Mouse (Mus musculus): ENCODE measurements around the gene Stra6l. TPM values are rescaled to one million over a fixed set of nuclear protein-coding genes. Genes with fewer than 3 reads are reported as not detected.

Stra6l gene
- polyA plus RNA-seq, 1 experiment: not detected

DNA sequence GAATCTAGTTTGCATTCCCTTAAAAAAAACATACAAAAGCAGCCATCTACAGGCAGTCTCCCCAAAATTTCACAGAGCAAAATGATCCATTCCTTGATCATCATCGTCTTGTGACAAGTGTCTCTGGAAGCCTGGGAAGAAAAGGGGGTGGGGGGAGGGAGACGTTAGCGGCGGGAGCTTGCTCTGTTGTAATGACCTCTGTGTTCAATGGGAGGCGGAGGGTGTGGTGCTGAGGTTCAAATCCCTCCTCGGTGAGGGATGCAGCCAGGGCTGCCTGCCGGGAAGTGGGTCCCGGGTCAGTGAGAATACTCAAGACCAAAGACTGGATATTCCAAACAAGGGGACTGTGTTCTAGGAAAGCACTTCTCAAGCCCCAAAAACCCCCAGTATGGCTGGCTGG is 37.2 kb upstream of the Stra6l start:
- no peak for TF ChIP-seq MYOG (IDR thresholded peaks at IDR 0.05; ENCODE audit: control insufficient read depth, extremely low read depth, insufficient read length)
- TF ChIP-seq CEBPB (IDR thresholded peaks at IDR 0.05; ENCODE audit: low read depth): no peak
- TF ChIP-seq USF1 (IDR thresholded peaks at IDR 0.05; ENCODE audit: low read depth): no peak
- no peak for TF ChIP-seq CTCF (IDR thresholded peaks at IDR 0.05; ENCODE audit: control insufficient read depth, insufficient read depth, insufficient read length)
- TF ChIP-seq MAX (IDR thresholded peaks at IDR 0.05): no peak
- no peak for TF ChIP-seq FOSL1 (IDR thresholded peaks at IDR 0.05; ENCODE audit: insufficient read depth, low read length, poor library complexity, severe bottlenecking)
- TF ChIP-seq MYOD1 (IDR thresholded peaks at IDR 0.05; ENCODE audit: control insufficient read depth, insufficient read length, low read depth): no peak
- H3K36me3 ChIP-seq (ENCODE audit: control insufficient read depth, insufficient read depth): no peaks in the 10 kb centered on the region
- H3ac ChIP-seq (ENCODE audit: control insufficient read depth, insufficient read length, low read depth): no peak overlapping the region
- no peak overlapping the region for H3K4me3 ChIP-seq (ENCODE audit: insufficient read depth, poor library complexity, severe bottlenecking)
- no peaks in the 10 kb centered on the region for H3K79me2 ChIP-seq (ENCODE audit: control insufficient read depth, insufficient read depth)
- H3K79me3 ChIP-seq (ENCODE audit: low read depth): no peaks in the 10 kb centered on the region
- H3K27me3 ChIP-seq (ENCODE audit: control insufficient read depth, insufficient read depth, insufficient read length): peaks cover 54% of the 10 kb centered on the region

DNA sequence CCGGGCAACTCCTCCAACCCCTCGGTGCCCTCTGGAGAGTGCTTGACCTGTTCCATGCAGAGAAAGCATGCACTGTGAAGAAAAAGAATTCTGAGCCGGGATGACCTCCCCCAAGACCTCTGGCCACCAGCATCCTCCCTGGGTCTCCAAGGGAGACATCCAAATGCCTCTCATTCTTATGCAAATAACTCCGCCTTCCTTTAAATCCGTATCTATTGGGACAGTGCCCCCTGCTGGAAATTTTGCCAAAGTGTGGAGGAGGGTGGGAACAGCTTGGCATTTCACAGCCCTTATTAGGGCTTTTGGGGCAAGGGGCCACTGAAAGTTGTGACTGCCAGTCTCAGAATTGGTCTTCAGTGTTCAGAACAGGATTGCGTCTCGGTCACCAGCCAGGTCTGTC is 32.9 kb upstream of the Stra6l start:
- H3K4me3 ChIP-seq (ENCODE audit: insufficient read depth, poor library complexity, severe bottlenecking): no peak overlapping the region
- TF ChIP-seq CEBPB (IDR thresholded peaks at IDR 0.05; ENCODE audit: low read depth): no peak
- no peak for TF ChIP-seq USF1 (IDR thresholded peaks at IDR 0.05; ENCODE audit: low read depth)
- TF ChIP-seq FOSL1 (IDR thresholded peaks at IDR 0.05; ENCODE audit: insufficient read depth, low read length, poor library complexity, severe bottlenecking): no peak
- no peak for TF ChIP-seq CTCF (IDR thresholded peaks at IDR 0.05; ENCODE audit: control insufficient read depth, insufficient read depth, insufficient read length)
- no peak for TF ChIP-seq MAX (IDR thresholded peaks at IDR 0.05)
- no peak for TF ChIP-seq MYOG (IDR thresholded peaks at IDR 0.05; ENCODE audit: control insufficient read depth, extremely low read depth, insufficient read length)
- TF ChIP-seq MYOD1 (IDR thresholded peaks at IDR 0.05; ENCODE audit: control insufficient read depth, insufficient read length, low read depth): no peak
- no peaks in the 10 kb centered on the region for H3K79me2 ChIP-seq (ENCODE audit: control insufficient read depth, insufficient read depth)
- no peaks in the 10 kb centered on the region for H3K79me3 ChIP-seq (ENCODE audit: low read depth)
- peaks cover 32% of the 10 kb centered on the region for H3K27me3 ChIP-seq (ENCODE audit: control insufficient read depth, insufficient read depth, insufficient read length)
- no peak overlapping the region for H3ac ChIP-seq (ENCODE audit: control insufficient read depth, insufficient read length, low read depth)
- H3K36me3 ChIP-seq (ENCODE audit: control insufficient read depth, insufficient read depth): no peaks in the 10 kb centered on the region

DNA sequence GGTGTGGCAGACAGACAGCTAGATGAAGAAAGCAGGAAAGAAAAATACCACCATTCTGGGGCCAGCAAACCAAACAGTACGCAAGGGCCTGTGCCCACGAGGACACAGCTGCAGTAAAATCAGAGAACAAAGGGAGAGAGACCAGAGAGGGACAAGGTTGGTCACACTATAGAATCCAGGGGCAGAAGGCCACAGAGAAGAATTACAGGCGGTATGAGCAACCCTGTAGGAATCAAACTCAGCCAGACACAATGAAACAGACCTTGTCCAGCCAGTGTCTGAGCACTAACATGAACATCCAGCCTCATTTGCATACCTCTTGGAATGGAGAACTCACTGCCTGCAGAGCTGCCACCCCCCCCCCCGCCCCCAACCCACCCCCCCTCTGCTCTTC is 29.7 kb upstream of the Stra6l start:
- no peak for TF ChIP-seq MAX (IDR thresholded peaks at IDR 0.05)
- no peak for TF ChIP-seq MYOG (IDR thresholded peaks at IDR 0.05; ENCODE audit: control insufficient read depth, extremely low read depth, insufficient read length)
- no peak for TF ChIP-seq CEBPB (IDR thresholded peaks at IDR 0.05; ENCODE audit: low read depth)
- TF ChIP-seq MYOD1 (IDR thresholded peaks at IDR 0.05; ENCODE audit: control insufficient read depth, insufficient read length, low read depth): no peak
- TF ChIP-seq USF1 (IDR thresholded peaks at IDR 0.05; ENCODE audit: low read depth): no peak
- no peak for TF ChIP-seq CTCF (IDR thresholded peaks at IDR 0.05; ENCODE audit: control insufficient read depth, insufficient read depth, insufficient read length)
- no peak for TF ChIP-seq FOSL1 (IDR thresholded peaks at IDR 0.05; ENCODE audit: insufficient read depth, low read length, poor library complexity, severe bottlenecking)
- Histone ChIP-seq H3ac (ENCODE audit: control insufficient read depth, insufficient read length, low read depth) (no peak overlapping the region), H3K27me3 (ENCODE audit: control insufficient read depth, insufficient read depth, insufficient read length) (peaks cover 34% of the 10 kb centered on the region), H3K79me2 (ENCODE audit: control insufficient read depth, insufficient read depth) (no peaks in the 10 kb centered on the region), H3K36me3 (ENCODE audit: control insufficient read depth, insufficient read depth) (no peaks in the 10 kb centered on the region), H3K79me3 (ENCODE audit: low read depth) (no peaks in the 10 kb centered on the region), H3K4me3 (ENCODE audit: insufficient read depth, poor library complexity, severe bottlenecking) (no peak overlapping the region)

DNA sequence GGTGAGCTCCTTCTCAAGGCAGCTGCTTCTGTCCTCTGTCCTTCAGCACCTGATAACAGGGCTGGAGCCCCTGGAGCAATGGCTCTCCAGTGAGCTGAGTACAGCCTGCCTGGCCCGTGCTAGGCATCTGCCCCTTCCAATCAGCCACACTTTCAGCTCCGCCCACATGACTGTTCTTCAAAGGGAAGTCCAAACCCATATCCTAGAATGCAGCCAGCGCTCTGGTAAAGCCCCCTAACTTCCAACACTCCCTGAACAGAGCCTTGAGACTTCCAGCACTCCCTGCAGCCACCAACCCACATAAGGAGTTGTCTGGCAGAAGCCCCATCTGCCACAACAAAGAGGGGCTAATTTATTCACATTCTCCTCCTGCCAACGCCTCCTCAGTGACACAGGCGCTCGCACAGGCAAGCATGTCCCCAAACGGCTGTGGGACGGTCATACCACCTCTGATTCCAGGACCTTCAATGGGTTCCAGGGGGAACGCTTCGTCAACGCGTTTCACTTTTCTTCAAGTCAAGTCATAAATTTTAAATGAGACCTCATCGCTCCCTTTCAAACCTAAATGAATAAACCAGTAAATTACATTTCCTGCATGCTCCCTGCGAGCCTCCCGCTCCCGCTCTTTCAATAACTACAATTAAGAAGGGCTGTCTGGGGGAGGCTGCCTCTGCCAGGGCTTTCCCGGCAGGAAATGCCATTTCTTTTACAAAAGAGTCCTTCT is 29.1 kb upstream of the Stra6l start:
- no peak for TF ChIP-seq CEBPB (IDR thresholded peaks at IDR 0.05; ENCODE audit: low read depth)
- TF ChIP-seq CTCF (IDR thresholded peaks at IDR 0.05; ENCODE audit: control insufficient read depth, insufficient read depth, insufficient read length): no peak
- no peak for TF ChIP-seq FOSL1 (IDR thresholded peaks at IDR 0.05; ENCODE audit: insufficient read depth, low read length, poor library complexity, severe bottlenecking)
- TF ChIP-seq USF1 (IDR thresholded peaks at IDR 0.05; ENCODE audit: low read depth): no peak
- TF ChIP-seq MAX (IDR thresholded peaks at IDR 0.05): no peak
- no peak for TF ChIP-seq MYOG (IDR thresholded peaks at IDR 0.05; ENCODE audit: control insufficient read depth, extremely low read depth, insufficient read length)
- no peak for TF ChIP-seq MYOD1 (IDR thresholded peaks at IDR 0.05; ENCODE audit: control insufficient read depth, insufficient read length, low read depth)
- peaks cover 40% of the 10 kb centered on the region for H3K27me3 ChIP-seq (ENCODE audit: control insufficient read depth, insufficient read depth, insufficient read length)
- no peaks in the 10 kb centered on the region for H3K79me3 ChIP-seq (ENCODE audit: low read depth)
- H3K79me2 ChIP-seq (ENCODE audit: control insufficient read depth, insufficient read depth): no peaks in the 10 kb centered on the region
- H3K36me3 ChIP-seq (ENCODE audit: control insufficient read depth, insufficient read depth): no peaks in the 10 kb centered on the region
- no peak overlapping the region for H3K4me3 ChIP-seq (ENCODE audit: insufficient read depth, poor library complexity, severe bottlenecking)
- H3ac ChIP-seq (ENCODE audit: control insufficient read depth, insufficient read length, low read depth): no peak overlapping the region

DNA sequence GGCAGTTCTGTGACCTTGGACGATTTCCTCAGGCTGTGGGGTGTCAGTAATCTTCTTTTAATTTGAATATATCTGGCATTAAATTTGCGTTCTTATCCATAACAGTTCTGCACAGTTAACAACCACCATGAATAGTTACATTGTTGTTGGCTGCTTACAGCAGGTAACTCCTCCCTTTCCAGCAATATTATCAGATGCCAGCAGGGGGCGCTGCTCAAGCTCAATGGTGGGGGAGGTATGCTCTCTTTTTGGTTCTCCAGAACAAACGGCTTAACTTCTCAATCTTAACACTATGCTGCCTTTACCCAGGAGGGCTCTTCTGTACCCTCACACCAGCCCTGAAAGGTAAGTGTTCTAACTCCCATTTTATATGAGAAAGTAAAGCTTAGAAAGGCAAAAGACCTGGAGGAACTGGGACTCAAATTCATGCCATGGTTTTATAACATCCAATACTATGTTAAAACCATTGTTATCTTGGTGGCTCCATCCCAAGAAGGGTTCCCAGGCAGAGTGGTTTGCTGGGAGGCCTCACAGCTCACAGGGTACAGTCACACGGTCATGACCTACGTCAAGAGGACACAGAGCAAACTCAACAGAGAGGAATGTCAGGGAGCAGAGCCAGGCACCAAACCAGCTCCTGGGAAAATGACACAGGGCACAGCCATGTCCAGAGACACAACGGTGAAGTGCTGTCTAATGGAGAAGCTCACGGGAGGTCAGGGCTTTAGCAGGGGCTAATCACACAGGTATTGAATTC is 28.2 kb upstream of the Stra6l start:
- no peaks in the 10 kb centered on the region for H3K36me3 ChIP-seq (ENCODE audit: control insufficient read depth, insufficient read depth)
- H3K4me3 ChIP-seq (ENCODE audit: insufficient read depth, poor library complexity, severe bottlenecking): no peak overlapping the region
- peaks cover 49% of the 10 kb centered on the region for H3K27me3 ChIP-seq (ENCODE audit: control insufficient read depth, insufficient read depth, insufficient read length)
- TF ChIP-seq MYOG (IDR thresholded peaks at IDR 0.05; ENCODE audit: control insufficient read depth, extremely low read depth, insufficient read length) (no peak), MYOD1 (IDR thresholded peaks at IDR 0.05; ENCODE audit: control insufficient read depth, insufficient read length, low read depth) (no peak), CEBPB (IDR thresholded peaks at IDR 0.05; ENCODE audit: low read depth) (no peak), MAX (IDR thresholded peaks at IDR 0.05) (no peak)
- H3K79me3 ChIP-seq (ENCODE audit: low read depth): no peaks in the 10 kb centered on the region
- H3K79me2 ChIP-seq (ENCODE audit: control insufficient read depth, insufficient read depth): no peaks in the 10 kb centered on the region
- H3ac ChIP-seq (ENCODE audit: control insufficient read depth, insufficient read length, low read depth): no peak overlapping the region

Data from C2C12 (cell line).